Mouse (Mus musculus): ENCODE results near the gene Kcnd3. TPM values are rescaled to one million over a fixed set of nuclear protein-coding genes. Genes with fewer than 3 reads are reported as not detected.
A peak's percentile ranks its signal among the peaks of the same experiment; 100 is the strongest.

The Kcnd3 gene
- under 1 TPM; 0.70 to 0.88 TPM for total RNA-seq (2021)
- long read RNA-seq, experiment 1: 0 reads
- long read RNA-seq, experiment 2: 0 reads

GRCm38 (mm10) chr3:105451627-105452555 is at the start of gene Kcnd3:
Gene Kcnd3 (plus strand): TSS chr3:105452330.
- DNase-seq (ENCODE audit: low spot score in 2 of 2): peak; percentile 33 to 40

- no peak for DNase-seq (ENCODE audit: low spot score in 2 of 2)
These were observed 49.5 kb upstream of the Kcnd3 start for GRCm38 (mm10) chr3:105402676-105403075.

GRCm38 (mm10) chr3:105403410-105404076 is 48.6 kb upstream of the Kcnd3 start:
- no peak for DNase-seq (ENCODE audit: low spot score in 2 of 2)

DNA sequence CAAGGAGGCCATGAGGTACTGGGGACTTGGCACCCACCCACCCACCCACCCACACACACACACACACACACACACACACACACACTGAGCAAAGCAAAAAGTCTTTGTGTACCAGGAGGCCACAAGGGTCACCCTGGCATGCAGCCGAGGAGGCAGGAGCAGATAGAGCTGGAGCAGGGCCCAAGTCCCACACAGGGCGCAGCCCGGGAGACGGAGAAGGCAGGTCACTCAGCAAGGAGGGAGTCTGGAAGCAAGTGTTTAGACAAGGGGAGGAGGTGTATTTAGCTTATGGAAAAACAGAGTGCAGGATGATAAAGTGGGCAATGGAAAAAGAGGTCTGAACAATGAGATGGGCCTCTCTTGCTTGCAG is 48.1 kb upstream of the Kcnd3 start:
- no peak for DNase-seq (ENCODE audit: low spot score in 2 of 2)

DNA sequence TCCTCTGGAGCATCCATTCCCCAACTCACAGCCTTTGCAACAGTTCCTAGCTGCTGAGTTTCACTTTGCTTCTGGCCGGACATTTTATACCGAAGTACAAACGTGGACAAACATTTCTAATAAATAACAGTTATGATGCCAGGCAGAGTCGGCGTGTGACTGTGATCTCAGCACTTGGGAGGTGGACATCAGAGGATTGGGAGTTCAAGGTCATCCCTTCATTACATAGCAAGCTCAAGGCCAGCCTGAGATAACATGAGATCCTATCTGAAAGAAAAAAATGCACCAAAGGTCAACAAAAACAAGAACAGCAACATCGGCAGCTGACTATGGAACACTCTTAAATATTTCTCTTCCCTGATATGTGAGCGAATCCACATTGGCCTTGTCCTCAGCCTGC is 46.6 kb upstream of the Kcnd3 start:
- DNase-seq (ENCODE audit: low spot score in 2 of 2): no peak

- no peak for DNase-seq (ENCODE audit: low spot score in 2 of 2)
These were observed 46.1 kb upstream of the Kcnd3 start for GRCm38 (mm10) chr3:105406036-105406435.

GRCm38 (mm10) chr3:105408211-105408610 is 43.9 kb upstream of the Kcnd3 start:
- DNase-seq (ENCODE audit: low spot score in 2 of 2): no peak

DNA sequence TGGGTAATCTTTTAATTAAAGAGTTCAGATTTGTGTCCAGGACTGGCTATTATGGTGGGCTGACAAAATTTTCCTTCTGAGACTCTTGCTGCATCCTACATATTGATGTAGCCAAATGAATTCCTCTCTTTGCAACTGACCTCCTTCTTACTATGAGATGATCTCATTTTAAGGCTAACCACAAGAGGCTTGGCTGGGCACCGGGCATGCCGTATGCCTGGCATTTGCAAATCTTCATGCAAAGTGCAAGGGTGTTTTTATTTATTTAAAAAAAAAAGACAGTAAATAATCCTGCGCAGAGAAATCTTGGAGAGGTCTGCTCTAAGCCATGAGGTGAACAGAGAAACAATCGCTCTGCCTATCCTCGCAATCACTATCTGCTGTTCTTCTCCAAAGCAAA is 41.3 kb upstream of the Kcnd3 start:
- DNase-seq (ENCODE audit: low spot score in 2 of 2): no peak

GRCm38 (mm10) chr3:105411776-105412175 is 40.4 kb upstream of the Kcnd3 start:
- no peak for DNase-seq (ENCODE audit: low spot score in 2 of 2)

GRCm38 (mm10) chr3:105412229-105412628 is 39.9 kb upstream of the Kcnd3 start:
- DNase-seq (ENCODE audit: low spot score in 2 of 2): no peak

DNA sequence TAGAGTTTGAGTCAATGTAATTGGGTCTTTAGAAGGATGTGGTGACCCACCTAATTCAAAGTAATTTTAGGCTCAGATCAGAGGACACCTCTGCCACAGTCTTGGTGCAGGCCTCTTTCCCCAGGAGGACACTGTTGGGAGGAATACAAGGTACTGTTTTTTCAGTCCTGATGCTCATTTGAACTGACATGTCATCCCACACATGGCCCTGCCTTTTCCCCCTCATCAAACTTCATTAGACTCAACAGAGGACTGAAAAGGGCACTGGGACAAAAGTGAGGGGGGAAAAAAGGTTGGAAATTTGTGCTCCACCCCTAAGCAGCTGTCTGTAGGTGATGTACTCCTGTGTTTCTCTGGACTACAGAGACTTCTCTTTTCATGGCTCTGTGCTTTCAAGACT is 39.4 kb upstream of the Kcnd3 start:
- no peak for DNase-seq (ENCODE audit: low spot score in 2 of 2)

GRCm38 (mm10) chr3:105418441-105418840 is 33.7 kb upstream of the Kcnd3 start:
- no peak for DNase-seq (ENCODE audit: low spot score in 2 of 2)

GRCm38 (mm10) chr3:105422391-105422790 is 29.7 kb upstream of the Kcnd3 start:
- no peak for DNase-seq (ENCODE audit: low spot score in 2 of 2)

DNA sequence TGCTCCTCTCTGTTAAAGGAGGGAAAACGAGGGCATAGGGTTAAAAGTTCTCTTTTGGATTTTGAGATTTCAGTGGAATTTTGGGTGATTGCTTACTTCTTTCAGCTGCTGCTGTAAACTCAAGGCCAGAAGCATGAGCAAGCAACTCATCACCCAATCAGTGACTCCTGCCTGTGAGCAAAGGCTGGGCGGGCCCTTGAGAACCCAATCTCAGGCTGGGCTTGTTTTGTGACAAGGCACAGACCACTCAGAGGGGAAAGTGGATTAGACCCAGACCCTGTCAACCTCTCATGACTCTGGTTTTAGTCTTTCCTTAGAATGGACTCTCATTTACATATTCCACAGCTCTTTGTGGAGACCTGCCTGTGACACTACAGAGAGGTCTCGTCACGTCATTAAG is 28.7 kb upstream of the Kcnd3 start:
- DNase-seq (ENCODE audit: low spot score in 2 of 2): no peak

GRCm38 (mm10) chr3:105428586-105428985 is 23.5 kb upstream of the Kcnd3 start:
- no peak for DNase-seq (ENCODE audit: low spot score in 2 of 2)

DNA sequence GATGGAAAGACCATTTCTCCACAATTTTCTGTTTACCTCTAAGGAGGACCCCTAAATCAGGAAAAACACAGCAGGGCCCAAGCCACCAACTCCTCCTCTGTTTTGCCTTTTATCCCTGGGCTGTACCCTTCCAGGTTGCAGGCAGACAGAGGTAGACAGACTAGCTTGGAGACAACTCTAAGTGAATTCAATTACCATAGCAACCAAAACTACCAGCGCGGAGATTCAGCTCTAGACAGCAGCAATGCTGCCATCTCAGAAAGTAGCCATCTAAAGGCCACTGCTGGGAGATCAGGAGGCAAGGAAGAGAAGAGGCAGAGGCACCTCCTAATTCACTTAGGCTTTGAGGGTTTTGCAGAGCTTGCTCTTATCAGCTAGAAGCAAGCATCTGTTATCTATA is 15.7 kb upstream of the Kcnd3 start:
- no peak for DNase-seq (ENCODE audit: low spot score in 2 of 2)

DNA sequence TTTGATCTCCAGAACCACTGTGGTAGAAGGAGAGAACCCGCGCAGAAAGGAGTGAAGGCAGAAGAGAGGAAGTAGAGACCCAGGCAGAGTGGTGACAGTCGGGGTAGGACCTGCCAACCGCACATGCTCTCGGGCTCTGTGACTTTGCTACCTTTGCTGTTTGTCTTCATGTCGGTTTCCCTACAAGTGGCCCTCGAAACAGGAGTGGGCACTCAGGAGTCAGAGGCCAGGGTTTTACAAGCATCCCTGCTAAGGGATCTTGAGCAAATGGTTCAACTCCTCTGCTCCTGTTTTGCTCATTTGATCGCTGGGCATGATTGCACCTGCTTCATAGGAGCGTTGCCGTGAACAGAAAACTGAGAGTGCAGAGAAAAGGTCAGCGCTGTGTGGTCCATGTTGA is 15.2 kb upstream of the Kcnd3 start:
- DNase-seq (ENCODE audit: low spot score in 2 of 2): no peak

GRCm38 (mm10) chr3:105440873-105441495 is 11.1 kb upstream of the Kcnd3 start:
- no peak for DNase-seq (ENCODE audit: low spot score in 2 of 2)

- DNase-seq (ENCODE audit: low spot score in 2 of 2): peak in 1 of 2 experiments; percentile 11
These were observed 1.3 kb upstream of the Kcnd3 start for GRCm38 (mm10) chr3:105450641-105451470.

- DNase-seq (ENCODE audit: low spot score in 2 of 2): peak; percentile 16 to 24
These were observed 555 bp downstream of the Kcnd3 start for GRCm38 (mm10) chr3:105452556-105453213.

Measured in gastrocnemius, postnatal 4 days (tissue).